Mouse (Mus musculus) neural tube, embryonic 12.5 days (tissue): ENCODE measurements around the gene Rhoh. TPM values are rescaled to one million over a fixed set of nuclear protein-coding genes. Genes with fewer than 3 reads are reported as not detected.

Source experiments
- ATAC-seq: fragments of 200-750 bp; cut with Nextera tagmentation; 2 replicates; pipeline ENCODE4 v1.8.0; 2017; ENCODE audit warnings: low read depth, mild to moderate bottlenecking, moderate TSS enrichment, moderate library complexity; ENCODE audit not compliant: low FRiP score
- H3K27ac ChIP-seq: fragments of 300-500 bp; sonication (generic); 2 replicates; pipeline ENCODE4 v1.5.1; 2016
- H3K27me3 ChIP-seq: fragments of 300-500 bp; sonication (generic); replicated peaks from 2 replicates; pipeline ENCODE4 v1.6.1; 2016; ENCODE audit warnings: mild to moderate bottlenecking
- H3K36me3 ChIP-seq: fragments of 300-500 bp; sonication (generic); 2 replicates; pipeline ENCODE4 v1.6.1; 2016; ENCODE audit warnings: mild to moderate bottlenecking
- H3K4me1 ChIP-seq: fragments of 300-500 bp; sonication (generic); 2 replicates; pipeline ENCODE4 v1.6.1; 2016
- H3K4me2 ChIP-seq: fragments of 300-500 bp; sonication (generic); replicated peaks from 2 replicates; pipeline ENCODE4 v1.6.1; 2016; ENCODE audit warnings: mild to moderate bottlenecking
- H3K4me3 ChIP-seq: fragments of 300-500 bp; sonication (generic); 2 replicates; pipeline ENCODE4 v1.5.1; 2016
- H3K9ac ChIP-seq: fragments of 300-500 bp; sonication (generic); 2 replicates; pipeline ENCODE4 v1.6.1; 2016; ENCODE audit warnings: mild to moderate bottlenecking
- H3K9me3 ChIP-seq: fragments of 300-500 bp; sonication (generic); 2 replicates; pipeline ENCODE4 v1.6.1; 2016; ENCODE audit warnings: mild to moderate bottlenecking
- WGBS: fragments of 180-500 bp; shearing (Covaris S2); methylation state at CpG from one replicate; pipeline ENCODE4 v1.1.7; 2016; 5-methylcytosine and 5-hydroxymethylcytosine counted together
- polyA plus RNA-seq: library from polyadenylated mRNA; unstranded; fragments of >200 nt; fragmentation: Nextera tagmentation; extraction: Ambion mirVana; gene quantifications from 2 replicates; pipeline ENCODE4 v1.2.1, GENCODE M21; 2016

The Rhoh gene
- polyA plus RNA-seq, 1 experiment from 2014 or later, result 0.41 TPM

- no peaks in the 10 kb centered on the region for H3K27me3 ChIP-seq
- H3K36me3 ChIP-seq, result no peaks in the 10 kb centered on the region
- H3K4me2 ChIP-seq, result no peak overlapping the region
- no peak overlapping the region for H3K9ac ChIP-seq
- 86% methylated on average over 3 of the region's 3 CpGs for WGBS
- H3K4me3 ChIP-seq, result no peak overlapping the region
- no peaks in the 10 kb centered on the region for H3K9me3 ChIP-seq
- no peaks in the 10 kb centered on the region for H3K4me1 ChIP-seq
- no peak overlapping the region for H3K27ac ChIP-seq
- no peak for ATAC-seq
Observed at GRCm38 (mm10) chr5:65846958-65847357, 14.1 kb upstream of the Rhoh start.

DNA sequence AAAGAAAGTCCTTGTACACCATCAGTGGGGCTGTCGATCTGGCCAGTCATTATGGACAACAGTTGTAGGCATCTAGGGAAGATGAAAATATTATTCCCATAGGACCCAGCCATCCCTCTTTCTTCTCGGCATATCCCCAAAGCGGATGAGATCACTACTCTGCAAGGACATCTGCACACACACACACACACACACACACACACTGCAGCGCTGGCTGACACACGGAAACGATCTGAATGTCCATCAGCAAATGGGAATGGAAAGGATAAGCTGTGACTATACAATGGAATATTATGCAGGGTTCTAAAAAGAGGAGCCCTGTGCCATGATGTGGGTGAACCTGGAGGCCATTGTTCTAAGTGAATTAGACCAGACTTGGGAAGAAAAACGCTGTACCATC lies 13.4 kb upstream of the Rhoh start:
- no peaks in the 10 kb centered on the region for H3K36me3 ChIP-seq
- H3K27me3 ChIP-seq, result no peaks in the 10 kb centered on the region
- H3K4me1 ChIP-seq, result no peaks in the 10 kb centered on the region
- no peak overlapping the region for H3K4me2 ChIP-seq
- ATAC-seq, result no peak
- 86% methylated on average over 7 of the region's 7 CpGs for WGBS
- H3K27ac ChIP-seq, result no peak overlapping the region
- no peak overlapping the region for H3K4me3 ChIP-seq
- no peaks in the 10 kb centered on the region for H3K9me3 ChIP-seq
- no peak overlapping the region for H3K9ac ChIP-seq

- no peaks in the 10 kb centered on the region for H3K9me3 ChIP-seq
- H3K4me2 ChIP-seq, result no peak overlapping the region
- no peak overlapping the region for H3K9ac ChIP-seq
- 75% methylated on average over 11 of the region's 11 CpGs for WGBS
- H3K27ac ChIP-seq, result no peak overlapping the region
- no peak for ATAC-seq
- no peak overlapping the region for H3K4me3 ChIP-seq
- no peaks in the 10 kb centered on the region for H3K4me1 ChIP-seq
- no peaks in the 10 kb centered on the region for H3K36me3 ChIP-seq
- H3K27me3 ChIP-seq, result no peaks in the 10 kb centered on the region
Observed at GRCm38 (mm10) chr5:65850765-65851164, 10.2 kb upstream of the Rhoh start.

DNA sequence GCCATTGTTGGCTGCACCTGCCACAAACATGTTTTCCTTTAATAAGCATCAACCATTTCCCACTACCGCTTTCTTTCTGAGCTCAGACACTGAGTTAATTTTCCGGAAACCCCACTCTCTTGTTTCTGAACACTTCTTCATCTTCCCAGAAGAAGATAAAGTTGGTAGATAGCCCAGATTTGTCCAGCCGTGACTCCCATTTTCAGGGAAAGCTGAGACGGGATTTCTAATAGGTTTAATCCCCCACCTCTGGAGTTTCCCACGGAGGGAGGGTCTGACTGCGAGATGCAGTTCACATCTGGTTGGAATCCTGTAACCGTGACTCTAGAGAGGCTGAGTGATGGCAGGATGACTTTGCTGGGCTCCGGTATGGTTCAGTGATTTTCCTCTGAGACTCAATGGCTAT lies 6.2 kb upstream of the Rhoh start:
- Histone ChIP-seq H3K4me1 (no peaks in the 10 kb centered on the region), H3K9ac (no peak overlapping the region), H3K4me3 (no peak overlapping the region), H3K27ac (no peak overlapping the region), H3K36me3 (no peaks in the 10 kb centered on the region), H3K4me2 (no peak overlapping the region), H3K27me3 (no peaks in the 10 kb centered on the region), H3K9me3 (no peaks in the 10 kb centered on the region)
- 72% methylated on average over 8 of the region's 8 CpGs for whole genome bisulfite sequencing
- no peak for ATAC-seq

- Histone ChIP-seq H3K4me2 (no peak overlapping the region), H3K4me1 (no peaks in the 10 kb centered on the region), H3K9ac (no peak overlapping the region), H3K9me3 (no peaks in the 10 kb centered on the region), H3K27me3 (no peaks in the 10 kb centered on the region), H3K27ac (no peak overlapping the region), H3K4me3 (no peak overlapping the region), H3K36me3 (no peaks in the 10 kb centered on the region)
- ATAC-seq, result no peak
- WGBS, result 79% methylated on average over 3 of the region's 3 CpGs
Observed at GRCm38 (mm10) chr5:65855571-65855970, 5.4 kb upstream of the Rhoh start.

DNA sequence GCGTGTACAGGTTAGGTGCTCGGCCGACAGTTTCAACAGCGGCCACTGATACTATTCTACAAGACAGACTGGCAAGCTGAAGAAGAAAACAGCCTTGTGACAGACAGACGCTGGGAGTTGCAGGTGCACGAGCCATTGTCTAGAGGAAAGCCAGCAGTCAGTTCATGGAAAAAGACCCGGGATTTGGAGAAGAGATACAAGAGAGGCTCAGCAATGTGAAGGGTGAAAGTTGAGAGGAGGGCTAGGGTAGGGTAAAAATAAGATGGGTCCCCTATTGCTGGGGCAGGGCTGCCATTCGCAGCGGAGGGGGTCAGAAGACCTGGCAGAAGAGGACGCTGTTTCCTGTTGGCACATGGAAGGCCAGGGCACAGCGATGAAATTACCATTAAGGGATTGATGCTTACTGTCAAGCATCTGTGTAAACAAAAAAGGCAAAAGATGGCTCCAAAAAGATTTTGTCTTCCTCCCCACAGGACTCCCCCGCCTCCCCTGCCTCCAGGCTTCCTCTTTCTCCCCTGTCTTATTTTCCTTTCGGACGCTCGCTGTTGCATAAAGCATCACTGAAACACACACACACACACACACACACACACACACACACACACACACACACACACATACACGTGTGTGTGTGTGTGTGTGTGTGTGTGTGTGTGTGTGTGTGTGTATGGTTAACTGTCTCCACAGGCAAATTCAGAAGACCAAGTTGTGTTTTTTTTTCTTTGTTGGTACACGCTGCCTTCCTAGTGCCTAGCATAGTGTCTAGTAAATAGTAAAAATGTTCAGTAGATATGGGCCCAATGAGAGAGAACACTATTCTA lies 4.2 kb upstream of the Rhoh start:
- Histone ChIP-seq H3K4me1 (no peaks in the 10 kb centered on the region), H3K4me2 (no peak overlapping the region), H3K9me3 (no peaks in the 10 kb centered on the region), H3K9ac (no peak overlapping the region), H3K36me3 (no peaks in the 10 kb centered on the region), H3K27me3 (no peaks in the 10 kb centered on the region), H3K27ac (no peak overlapping the region), H3K4me3 (no peak overlapping the region)
- no peak for ATAC-seq
- WGBS, result 85% methylated on average over 15 of the region's 17 CpGs

GRCm38 (mm10) chr5:65857935-65858334 lies 3.1 kb upstream of the Rhoh start:
- Histone ChIP-seq H3K36me3 (no peaks in the 10 kb centered on the region), H3K27me3 (no peaks in the 10 kb centered on the region), H3K9ac (no peak overlapping the region), H3K4me1 (no peaks in the 10 kb centered on the region), H3K4me2 (no peak overlapping the region), H3K9me3 (no peaks in the 10 kb centered on the region), H3K4me3 (no peak overlapping the region), H3K27ac (no peak overlapping the region)
- 85% methylated on average over 12 of the region's 12 CpGs for WGBS
- no peak for ATAC-seq

GRCm38 (mm10) chr5:65858355-65858754 lies 2.7 kb upstream of the Rhoh start:
- H3K36me3 ChIP-seq, result no peaks in the 10 kb centered on the region
- no peaks in the 10 kb centered on the region for H3K4me1 ChIP-seq
- H3K4me2 ChIP-seq, result no peak overlapping the region
- H3K4me3 ChIP-seq, result no peak overlapping the region
- H3K27ac ChIP-seq, result no peak overlapping the region
- no peak overlapping the region for H3K9ac ChIP-seq
- 89% methylated on average over 4 of the region's 6 CpGs for WGBS
- no peaks in the 10 kb centered on the region for H3K9me3 ChIP-seq
- ATAC-seq, result no peak
- H3K27me3 ChIP-seq, result no peaks in the 10 kb centered on the region

- Histone ChIP-seq H3K4me2 (no peak overlapping the region), H3K4me1 (no peaks in the 10 kb centered on the region), H3K27me3 (no peaks in the 10 kb centered on the region), H3K4me3 (no peak overlapping the region), H3K27ac (no peak overlapping the region), H3K36me3 (no peaks in the 10 kb centered on the region), H3K9ac (no peak overlapping the region), H3K9me3 (no peaks in the 10 kb centered on the region)
- ATAC-seq, result no peak
- 76% methylated on average over 12 of the region's 12 CpGs for WGBS
Observed at GRCm38 (mm10) chr5:65858898-65859297, 2.1 kb upstream of the Rhoh start.

GRCm38 (mm10) chr5:65859396-65859795 lies 1.6 kb upstream of the Rhoh start:
- Histone ChIP-seq H3K27me3 (no peaks in the 10 kb centered on the region), H3K9me3 (no peaks in the 10 kb centered on the region), H3K36me3 (no peaks in the 10 kb centered on the region), H3K4me2 (no peak overlapping the region), H3K27ac (no peak overlapping the region), H3K9ac (no peak overlapping the region), H3K4me1 (no peaks in the 10 kb centered on the region), H3K4me3 (no peak overlapping the region)
- no peak for ATAC-seq
- 73% methylated on average over 6 of the region's 6 CpGs for WGBS

DNA sequence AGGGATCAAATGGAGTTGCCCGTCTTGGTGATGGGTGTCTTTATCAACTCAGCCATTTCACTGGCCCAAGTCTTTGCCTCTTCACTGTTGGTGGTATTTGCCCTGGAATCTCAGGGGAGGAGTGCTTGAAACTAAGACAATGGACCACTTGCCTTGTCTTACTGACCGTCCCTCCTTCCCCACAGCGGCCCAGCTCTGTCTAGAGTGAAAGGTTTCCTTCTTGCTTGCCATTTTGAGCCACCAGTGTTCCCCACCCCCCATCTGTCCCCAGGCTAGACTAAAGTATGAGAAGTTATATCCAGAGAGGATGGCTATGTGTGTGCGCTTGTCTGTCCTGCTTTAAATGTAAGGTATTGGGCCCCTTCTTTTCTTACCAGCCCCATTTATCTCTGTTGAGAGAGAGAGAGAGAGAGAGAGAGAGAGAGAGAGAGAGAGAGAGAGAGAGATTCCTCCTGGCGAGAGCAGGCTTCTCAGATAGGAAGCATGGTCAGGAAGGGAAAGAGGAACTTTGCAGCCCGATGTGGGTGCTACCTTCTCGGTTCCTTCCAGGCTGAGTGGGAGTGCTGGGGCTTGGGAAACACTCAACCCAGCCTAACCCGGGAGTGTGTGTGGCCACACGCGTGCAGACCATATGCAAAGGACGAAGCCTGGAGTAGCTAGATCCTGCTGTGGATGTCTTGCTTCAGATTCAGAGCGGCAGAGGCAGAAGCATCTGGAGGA lies 572 bp upstream of the Rhoh start:
- no peak for ATAC-seq
- Histone ChIP-seq H3K27me3 (no peaks in the 10 kb centered on the region), H3K4me2 (no peak overlapping the region), H3K4me1 (no peaks in the 10 kb centered on the region), H3K4me3 (no peak overlapping the region), H3K9me3 (no peaks in the 10 kb centered on the region), H3K36me3 (no peaks in the 10 kb centered on the region), H3K9ac (no peak overlapping the region), H3K27ac (no peak overlapping the region)
- WGBS, result 77% methylated on average over 12 of the region's 12 CpGs

DNA sequence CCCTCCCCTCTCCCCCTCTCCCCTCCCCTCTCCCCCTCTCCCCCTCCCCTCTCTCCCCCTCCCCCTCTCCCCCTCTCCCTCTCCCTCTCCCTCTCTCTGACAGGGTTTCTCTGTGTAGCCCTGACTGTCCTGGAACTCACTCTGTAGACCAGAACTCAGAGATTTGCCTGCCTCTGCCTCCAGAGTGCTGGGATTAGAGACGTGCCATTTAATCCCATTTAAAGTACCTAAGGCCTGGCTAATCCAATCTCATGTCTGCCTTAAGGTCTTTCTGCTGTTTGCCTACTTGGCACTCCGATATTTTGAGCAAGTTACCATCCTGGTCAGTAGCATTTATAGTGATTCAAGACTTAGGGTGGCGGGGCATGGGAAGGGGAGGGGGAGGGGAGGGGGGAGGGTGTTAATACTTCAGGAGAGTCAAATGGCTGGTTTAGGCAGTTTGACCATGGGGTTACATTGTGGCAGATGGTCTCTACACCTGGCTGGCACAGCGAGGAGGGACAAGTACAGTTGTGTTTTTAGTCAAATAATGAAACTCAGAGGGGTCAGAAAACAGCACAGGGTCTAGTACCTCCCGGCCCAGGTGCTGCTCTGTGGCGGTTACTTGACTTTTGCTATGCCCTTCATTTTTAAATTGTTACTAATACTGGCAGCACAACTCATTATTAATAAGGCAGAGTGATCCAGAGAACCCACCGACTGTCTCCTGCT lies 1.4 kb downstream of the Rhoh start:
- no peak overlapping the region for H3K9ac ChIP-seq
- no peaks in the 10 kb centered on the region for H3K9me3 ChIP-seq
- no peaks in the 10 kb centered on the region for H3K36me3 ChIP-seq
- H3K4me2 ChIP-seq, result no peak overlapping the region
- H3K4me1 ChIP-seq, result no peaks in the 10 kb centered on the region
- no peak overlapping the region for H3K27ac ChIP-seq
- H3K4me3 ChIP-seq, result no peak overlapping the region
- 90% methylated on average over 7 of the region's 7 CpGs for WGBS
- H3K27me3 ChIP-seq, result no peaks in the 10 kb centered on the region
- no peak for ATAC-seq
